In the genomic region with DNA sequence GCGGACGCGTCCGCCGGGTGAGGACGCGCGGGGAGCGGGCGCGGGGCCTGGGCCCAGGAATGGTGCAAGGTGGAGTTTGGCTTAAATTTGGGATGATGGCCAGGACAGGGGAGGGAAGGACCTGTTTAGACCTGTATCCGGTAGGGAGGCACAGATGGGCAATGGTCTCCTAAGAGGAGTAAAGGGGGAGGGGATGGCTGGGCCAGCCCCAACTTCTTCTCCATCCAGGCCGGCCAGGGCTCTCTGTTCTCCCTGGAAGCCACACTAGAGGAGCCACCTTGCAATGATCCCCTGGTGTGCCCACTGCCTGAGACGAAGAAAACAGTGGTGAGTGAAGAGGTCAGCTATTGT, we compare ENCODE assay signal across 8 mouse cellular contexts. TPM values are rescaled to one million over a fixed set of nuclear protein-coding genes. Genes with fewer than 3 reads are reported as not detected.
A peak's percentile ranks its signal among the peaks of the same experiment; 100 is the strongest.
DNase-seq lines count a peak whose midpoint lies in the region; ATAC-seq and TF ChIP-seq lines count a peak whose summit lies in the region.

No protein-coding gene starts in this region.

- peak overlapping the region; percentile 81 for H3K4me3 ChIP-seq in left cerebral cortex, adult 2 months
- peak overlapping the region; percentile 58 for H3K4me3 ChIP-seq in embryonic facial prominence, embryonic 15.5 days (replicated peaks)
- peak overlapping the region; percentile 61 for H3K4me3 ChIP-seq in intestine, embryonic 14.5 days (ENCODE audit: low read depth, low read length)
- H3K4me3 ChIP-seq in midbrain, postnatal 0 days (ENCODE audit: low read depth, low read length) = peak overlapping the region; percentile 58

- H3K9ac ChIP-seq in embryonic facial prominence, embryonic 15.5 days = peak overlapping the region; percentile 57
- H3K9ac ChIP-seq in intestine, embryonic 14.5 days (ENCODE audit: low read length) = peak overlapping the region; percentile 53
- H3K9ac ChIP-seq in midbrain, postnatal 0 days (replicated peaks; ENCODE audit: low read length, poor library complexity, severe bottlenecking) = peak overlapping the region; percentile 68

- no peak for TF ChIP-seq CTCF in left cerebral cortex, adult 2 months (IDR thresholded peaks at IDR 0.05)
- no peak for TF ChIP-seq CTCF in midbrain, postnatal 0 days (IDR thresholded peaks at IDR 0.05)

- no peak for DNase-seq in left cerebral cortex, adult 2 months (ENCODE audit: extremely low spot score in 1 of 2, low spot score in 2 of 2)
- no peak for DNase-seq in left cerebral cortex, adult 18-20 months (ENCODE audit: low spot score in 2 of 2)
- DNase-seq in intestine, embryonic 14.5 days (ENCODE audit: low spot score) = no peak
- no peak for DNase-seq in midbrain, postnatal 0 days (ENCODE audit: low spot score)
- no peak for DNase-seq in adrenal gland, adult 18-20 months (ENCODE audit: low spot score in 2 of 2)
- no peak for DNase-seq in right cerebral cortex, adult 18-20 months
- no peak for DNase-seq in thymus, adult 18-20 months

- H3K4me1 ChIP-seq in embryonic facial prominence, embryonic 15.5 days = peaks cover 7% of the 10 kb centered on the region; the same call in 1 of the 2 replicates
- peaks cover 7% of the 10 kb centered on the region for H3K4me1 ChIP-seq in intestine, embryonic 14.5 days (replicated peaks; ENCODE audit: control insufficient read depth, insufficient read depth, low read length)
- H3K4me1 ChIP-seq in midbrain, postnatal 0 days (ENCODE audit: insufficient read depth, low read length) = 0 out of 2 replicates have a peak, but pooled peaks cover 8% of the 10 kb centered on the region

- no peaks in the 10 kb centered on the region for H3K9me3 ChIP-seq in embryonic facial prominence, embryonic 15.5 days (replicated peaks)
- H3K9me3 ChIP-seq in intestine, embryonic 14.5 days (ENCODE audit: control insufficient read depth, low read length) = no peaks in the 10 kb centered on the region
- no peaks in the 10 kb centered on the region for H3K9me3 ChIP-seq in midbrain, postnatal 0 days (ENCODE audit: low read length)

- peak; percentile 55 for ATAC-seq in embryonic facial prominence, embryonic 15.5 days (ENCODE audit: insufficient number of reproducible peaks, low FRiP score, low TSS enrichment, low read depth)
- peak; percentile 51; the same call in 1 of the 2 replicates for ATAC-seq in intestine, embryonic 14.5 days (replicated peaks; ENCODE audit: low FRiP score, low TSS enrichment, low read depth)
- no peak; the same call in none of the 2 replicates for ATAC-seq in midbrain, postnatal 0 days (ENCODE audit: low FRiP score)

- H3K27ac ChIP-seq in left cerebral cortex, adult 2 months = peak overlapping the region; percentile 88
- no peak overlapping the region for H3K27ac ChIP-seq in embryonic facial prominence, embryonic 15.5 days (replicated peaks)
- peak overlapping the region; percentile 27; the same call in 1 of the 2 replicates for H3K27ac ChIP-seq in intestine, embryonic 14.5 days (ENCODE audit: low read depth)
- no peak overlapping the region for H3K27ac ChIP-seq in midbrain, postnatal 0 days (ENCODE audit: low read depth, low read length)

- intact Hi-C loops in left cerebral cortex, adult 2 months (cut with DNase I) = no loop called here

- H3K27me3 ChIP-seq in embryonic facial prominence, embryonic 15.5 days = no peaks in the 10 kb centered on the region
- H3K27me3 ChIP-seq in intestine, embryonic 14.5 days (replicated peaks; ENCODE audit: control insufficient read depth, insufficient read depth, low read length) = no peaks in the 10 kb centered on the region
- H3K27me3 ChIP-seq in midbrain, postnatal 0 days (ENCODE audit: insufficient read depth, low read length) = no peaks in the 10 kb centered on the region

- H3K4me2 ChIP-seq in embryonic facial prominence, embryonic 15.5 days (replicated peaks) = peak overlapping the region; percentile 95
- peak overlapping the region; percentile 99 for H3K4me2 ChIP-seq in intestine, embryonic 14.5 days (ENCODE audit: low read length)
- peak overlapping the region; percentile 80 for H3K4me2 ChIP-seq in midbrain, postnatal 0 days (ENCODE audit: low read depth, low read length, poor library complexity, severe bottlenecking)

- WGBS in embryonic facial prominence, embryonic 15.5 days = 1% methylated on average over 14 of the region's 14 CpGs
- 2% methylated on average over 14 of the region's 14 CpGs for WGBS in intestine, embryonic 14.5 days
- WGBS in midbrain, postnatal 0 days = under 1% methylated on average over 14 of the region's 14 CpGs

- peaks cover 10% of the 10 kb centered on the region; the same call in 1 of the 2 replicates for H3K36me3 ChIP-seq in embryonic facial prominence, embryonic 15.5 days
- no peaks in the 10 kb centered on the region for H3K36me3 ChIP-seq in intestine, embryonic 14.5 days (ENCODE audit: control insufficient read depth, insufficient read depth, low read length)
- peaks cover 29% of the 10 kb centered on the region for H3K36me3 ChIP-seq in midbrain, postnatal 0 days (ENCODE audit: insufficient read depth, low read length)

RNA-seq across cellular contexts. Expression of a gene that starts 0.5 kb away (rescaled TPM):
- 100 to 1,000 TPM; 102 to 107 TPM for total RNA-seq in left cerebral cortex, adult 2 months (2021)
- 100 to 1,000 TPM in 1 of 2 experiments, 10 to 100 TPM in 1; 93.1 to 102 TPM for total RNA-seq in left cerebral cortex, adult 18-20 months (2021)
- polyA plus RNA-seq in embryonic facial prominence, embryonic 15.5 days (2015; fragmentation: Nextera tagmentation; extraction: Ambion mirVana) = 62.7 and 63.9 TPM in 2 replicates
- 24.0 and 24.9 TPM in 2 replicates for polyA plus RNA-seq in intestine, embryonic 14.5 days (2014; fragmentation: Nextera tagmentation; extraction: Ambion mirVana)
- total RNA-seq in midbrain, postnatal 0 days (2014; rRNA removed) = 117 and 125 TPM in 2 replicates
- polyA plus RNA-seq in midbrain, postnatal 0 days (2015; fragmentation: Nextera tagmentation; extraction: Ambion mirVana) = 82.5 and 91.1 TPM in 2 replicates
- 100 to 1,000 TPM; 318 to 345 TPM for total RNA-seq in adrenal gland, adult 18-20 months (2021)

RNA-seq across cellular contexts. Expression of a gene that starts 16.3 kb away (rescaled TPM):
- 1 to 10 TPM; 2.0 to 2.6 TPM for total RNA-seq in left cerebral cortex, adult 2 months (2021)
- 1 to 10 TPM; 2.2 to 2.7 TPM for total RNA-seq in left cerebral cortex, adult 18-20 months (2021)
- polyA plus RNA-seq in embryonic facial prominence, embryonic 15.5 days (2015; fragmentation: Nextera tagmentation; extraction: Ambion mirVana) = 1.2 and 1.9 TPM in 2 replicates
- polyA plus RNA-seq in intestine, embryonic 14.5 days (2014; fragmentation: Nextera tagmentation; extraction: Ambion mirVana) = 0.17 TPM in 1 of 2 replicates, not detected in the other
- total RNA-seq in midbrain, postnatal 0 days (2014; rRNA removed) = 0.38 and 1.0 TPM in 2 replicates
- 1.1 and 1.2 TPM in 2 replicates for polyA plus RNA-seq in midbrain, postnatal 0 days (2015; fragmentation: Nextera tagmentation; extraction: Ambion mirVana)
- under 1 TPM in 1 of 2 experiments, not detected in 1; 0.13 TPM for total RNA-seq in adrenal gland, adult 18-20 months (2021)

RNA-seq across cellular contexts. Expression of a gene that starts 16.3 kb away (rescaled TPM):
- 10 to 100 TPM; 29.8 to 30.3 TPM for total RNA-seq in left cerebral cortex, adult 2 months (2021)
- total RNA-seq in left cerebral cortex, adult 18-20 months (2021) = 10 to 100 TPM; 28.9 to 33.8 TPM
- polyA plus RNA-seq in embryonic facial prominence, embryonic 15.5 days (2015; fragmentation: Nextera tagmentation; extraction: Ambion mirVana) = 69.4 and 73.8 TPM in 2 replicates
- 48.8 and 49.3 TPM in 2 replicates for polyA plus RNA-seq in intestine, embryonic 14.5 days (2014; fragmentation: Nextera tagmentation; extraction: Ambion mirVana)
- 19.9 and 20.0 TPM in 2 replicates for total RNA-seq in midbrain, postnatal 0 days (2014; rRNA removed)
- 40.1 and 42.6 TPM in 2 replicates for polyA plus RNA-seq in midbrain, postnatal 0 days (2015; fragmentation: Nextera tagmentation; extraction: Ambion mirVana)
- 100 to 1,000 TPM in 1 of 2 experiments, 10 to 100 TPM in 1; 94.4 to 109 TPM for total RNA-seq in adrenal gland, adult 18-20 months (2021)

RNA-seq across cellular contexts. Expression of a gene that starts 22.3 kb away (rescaled TPM):
- 1 to 10 TPM; 1.4 to 1.5 TPM for total RNA-seq in left cerebral cortex, adult 2 months (2021)
- 1 to 10 TPM; 1.2 to 1.4 TPM for total RNA-seq in left cerebral cortex, adult 18-20 months (2021)
- polyA plus RNA-seq in embryonic facial prominence, embryonic 15.5 days (2015; fragmentation: Nextera tagmentation; extraction: Ambion mirVana) = 29.6 and 33.7 TPM in 2 replicates
- polyA plus RNA-seq in intestine, embryonic 14.5 days (2014; fragmentation: Nextera tagmentation; extraction: Ambion mirVana) = 0.87 and 1.4 TPM in 2 replicates
- total RNA-seq in midbrain, postnatal 0 days (2014; rRNA removed) = 4.5 and 5.3 TPM in 2 replicates
- polyA plus RNA-seq in midbrain, postnatal 0 days (2015; fragmentation: Nextera tagmentation; extraction: Ambion mirVana) = 3.8 and 4.4 TPM in 2 replicates
- total RNA-seq in adrenal gland, adult 18-20 months (2021) = 1 to 10 TPM in 1 of 2 experiments, under 1 TPM in 1; 0.73 to 1.5 TPM

RNA-seq across cellular contexts. Expression of a gene that starts 23.0 kb away (rescaled TPM):
- 10 to 100 TPM; 24.7 to 25.9 TPM for total RNA-seq in left cerebral cortex, adult 2 months (2021)
- total RNA-seq in left cerebral cortex, adult 18-20 months (2021) = 10 to 100 TPM; 21.4 to 25.2 TPM
- 14.0 and 14.9 TPM in 2 replicates for polyA plus RNA-seq in embryonic facial prominence, embryonic 15.5 days (2015; fragmentation: Nextera tagmentation; extraction: Ambion mirVana)
- 9.7 and 10.9 TPM in 2 replicates for polyA plus RNA-seq in intestine, embryonic 14.5 days (2014; fragmentation: Nextera tagmentation; extraction: Ambion mirVana)
- total RNA-seq in midbrain, postnatal 0 days (2014; rRNA removed) = 24.0 and 29.8 TPM in 2 replicates
- 17.2 and 18.1 TPM in 2 replicates for polyA plus RNA-seq in midbrain, postnatal 0 days (2015; fragmentation: Nextera tagmentation; extraction: Ambion mirVana)
- total RNA-seq in adrenal gland, adult 18-20 months (2021) = 10 to 100 TPM; 16.9 to 20.5 TPM

Comparison
In these comparisons a context has a peak if more than half of its experiments do, and no peak if none do; other contexts are left out.
1. H3K27ac ChIP-seq: peak in left cerebral cortex, adult 2 months (single experiment) and intestine, embryonic 14.5 days (single experiment); none in embryonic facial prominence, embryonic 15.5 days (single experiment) and midbrain, postnatal 0 days (single experiment).
2. Peak in every context shown above with its lines, with median percentiles within 50 percentile points of each other: H3K4me3 ChIP-seq, H3K4me2 ChIP-seq and H3K9ac ChIP-seq.